Mouse (Mus musculus) cerebellum, adult 18-20 months (tissue): Measurements from ENCODE around the gene Dcdc2b.
A peak's percentile ranks its signal among the peaks of the same experiment; 100 is the strongest.

ENCODE experiments used
- DNase-seq, 2 experiments: peaks; one replicate each; pipeline ENCODE4 v3.0.0; 2021

The Dcdc2b gene

GRCm38 (mm10) chr4:129620419-129621282, 6.6 kb upstream of the Dcdc2b start:
- DNase-seq: no peak

GRCm38 (mm10) chr4:129618786-129619691, 5.0 kb upstream of the Dcdc2b start, which contains the start of gene Iqcc:
Gene Iqcc, minus strand, starts transcription at chr4:129619099.
- DNase-seq: peak; percentile 95 to 96

GRCm38 (mm10) chr4:129618031-129618430, 4.0 kb upstream of the Dcdc2b start:
- DNase-seq: no peak

- no peak for DNase-seq
Measured at GRCm38 (mm10) chr4:129617121-129617641, 3.1 kb upstream of the Dcdc2b start.

- no peak for DNase-seq
Measured at GRCm38 (mm10) chr4:129616631-129617030, 2.6 kb upstream of the Dcdc2b start.

GRCm38 (mm10) chr4:129615801-129616290, 1.8 kb upstream of the Dcdc2b start:
- no peak for DNase-seq

GRCm38 (mm10) chr4:129610472-129610871, 3.6 kb downstream of the Dcdc2b start:
- DNase-seq: no peak

GRCm38 (mm10) chr4:129610026-129610425, 4.0 kb downstream of the Dcdc2b start:
- DNase-seq: no peak

GRCm38 (mm10) chr4:129609139-129609631, 4.9 kb downstream of the Dcdc2b start:
- no peak for DNase-seq

- peak; percentile 84 to 87 for DNase-seq
Measured at GRCm38 (mm10) chr4:129608426-129609025, 5.5 kb downstream of the Dcdc2b start.

- peak; percentile 83 to 84 for DNase-seq
Measured at GRCm38 (mm10) chr4:129600233-129601158, 13.6 kb downstream of the Dcdc2b start, which contains the start of the genes Eif3i and Tmem234. Gene Eif3i, minus strand, starts transcription at chr4:129600648. Gene Tmem234, plus strand, starts transcription at chr4:129600668.

- DNase-seq: no peak
Measured at GRCm38 (mm10) chr4:129588865-129589264, 25.2 kb downstream of the Dcdc2b start.

- no peak for DNase-seq
Measured at GRCm38 (mm10) chr4:129586943-129587342, 27.1 kb downstream of the Dcdc2b start.

GRCm38 (mm10) chr4:129585773-129586172, 28.3 kb downstream of the Dcdc2b start:
- DNase-seq: no peak

- peak; percentile 75 to 88 for DNase-seq
Measured at GRCm38 (mm10) chr4:129584884-129585608, 29.0 kb downstream of the Dcdc2b start.

- DNase-seq: no peak
Measured at GRCm38 (mm10) chr4:129584370-129584769, 29.7 kb downstream of the Dcdc2b start.

GRCm38 (mm10) chr4:129582251-129582650, 31.8 kb downstream of the Dcdc2b start:
- no peak for DNase-seq

GRCm38 (mm10) chr4:129580347-129580746, 33.7 kb downstream of the Dcdc2b start:
- DNase-seq: peak; percentile 41

- no peak for DNase-seq
Measured at GRCm38 (mm10) chr4:129578466-129578865, 35.6 kb downstream of the Dcdc2b start, which contains the start of gene Fam167b. Gene Fam167b, minus strand, starts transcription at chr4:129578549.

GRCm38 (mm10) chr4:129577688-129578087, 36.4 kb downstream of the Dcdc2b start:
- no peak for DNase-seq
